Mouse (Mus musculus) olfactory bulb, adult 2 months (tissue): Measurements from ENCODE around the gene Arl8a.

Experiments used
- CTCF ChIP-seq: fragments of 200-500 bp; IDR thresholded peaks from 2 replicates; pipeline ENCODE4 v1.5.1; 2012; ENCODE audit warnings: low read depth, mild to moderate bottlenecking, low read length, moderate library complexity; ENCODE audit not compliant: insufficient read depth
- POLR2A ChIP-seq: fragments of 200-500 bp; IDR thresholded peaks from 2 replicates; pipeline ENCODE4 v1.6.1; 2012; ENCODE audit warnings: mild to moderate bottlenecking, low read depth, low read length, moderate library complexity; ENCODE audit not compliant: insufficient read depth

DNA sequence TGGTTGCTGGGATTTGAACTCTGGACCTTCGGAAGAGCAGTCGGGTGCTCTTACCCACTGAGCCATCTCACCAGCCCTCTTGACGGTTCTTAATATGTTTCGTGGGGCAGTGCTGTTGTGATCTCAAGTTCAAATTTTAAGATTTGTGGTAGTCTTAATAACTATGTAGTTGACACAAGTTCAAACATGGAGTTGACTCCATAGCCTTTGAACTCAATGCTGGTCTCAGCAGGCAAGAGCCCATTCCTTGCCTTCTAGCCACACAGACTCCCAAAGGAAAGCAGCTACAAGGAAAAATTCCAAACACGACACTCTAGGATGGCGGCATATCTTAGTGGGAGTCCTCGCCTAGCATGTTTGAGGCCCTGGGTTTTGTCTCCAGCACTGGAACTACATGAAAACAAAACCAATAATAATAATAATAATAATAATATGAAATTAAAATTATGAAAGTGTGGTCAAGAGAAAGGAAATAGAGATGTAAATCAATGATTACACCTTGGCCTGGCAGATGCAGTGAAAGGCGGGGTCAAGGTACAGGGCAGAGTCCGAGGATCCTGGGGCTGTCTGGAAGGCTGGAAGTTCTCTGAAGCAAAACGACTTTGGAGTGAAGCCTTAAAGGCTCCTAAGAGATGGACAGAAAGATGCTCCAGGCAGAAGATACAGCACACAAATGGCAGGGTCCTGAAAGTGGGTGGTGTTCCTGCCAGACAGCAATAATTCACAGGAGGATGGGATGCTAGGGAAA lies 22.0 kb downstream of the Arl8a start:
- TF ChIP-seq POLR2A (no peak), CTCF (no peak)
